ENCODE assay signal across 8 mouse cellular contexts in the genomic region with DNA sequence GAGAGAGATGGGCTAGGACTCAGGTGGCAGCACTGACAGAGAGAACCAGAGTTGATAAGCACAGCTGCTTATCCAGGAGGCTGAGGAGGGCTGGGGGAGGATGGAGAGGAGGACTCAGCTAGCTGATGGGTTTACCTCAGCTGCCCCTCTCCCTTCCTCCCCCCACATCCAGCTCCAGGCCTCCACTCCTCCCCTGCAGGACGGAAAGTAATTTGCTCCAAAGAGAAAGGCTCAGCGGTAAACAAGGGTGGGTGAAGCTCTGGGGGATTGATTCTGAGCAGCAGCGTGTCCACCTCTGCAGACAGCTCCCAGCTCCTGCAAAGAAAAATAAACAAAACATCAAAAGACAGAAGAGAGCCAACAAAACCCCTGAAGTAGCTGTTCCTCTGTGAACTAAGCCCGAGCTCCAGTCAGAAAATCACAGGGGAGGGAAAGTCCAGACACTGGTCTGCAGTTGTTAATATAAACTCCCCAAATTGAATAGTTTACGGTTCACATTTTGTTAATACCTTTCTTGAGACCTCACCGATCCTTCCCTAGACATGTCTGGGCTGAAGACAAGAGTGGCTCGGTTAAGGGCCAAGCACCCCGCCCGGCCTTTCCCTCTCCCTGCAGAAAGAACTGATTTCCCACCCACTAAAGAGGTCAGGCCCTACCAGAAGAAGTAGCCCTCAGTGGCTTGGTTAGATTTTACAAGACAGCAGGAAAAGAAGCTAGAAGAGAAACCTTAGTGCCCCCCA. TPM values are rescaled to one million over a fixed set of nuclear protein-coding genes. Genes with fewer than 3 reads are reported as not detected.
DNase-seq lines count a peak whose midpoint lies in the region; ATAC-seq and TF ChIP-seq lines count a peak whose summit lies in the region.

No protein-coding gene starts in this region.

- peak; percentile 13; the same call in 1 of the 2 replicates for TF ChIP-seq CTCF in lung, embryonic 14.5 days (IDR thresholded peaks at IDR 0.05; ENCODE audit: low read depth)

- peak; percentile 43 for DNase-seq in lung, embryonic 14.5 days
- DNase-seq in lung, postnatal 4 days = no peak
- DNase-seq in intestine, embryonic 14.5 days (ENCODE audit: low spot score) = no peak
- DNase-seq in yolk sac, embryonic 10.5 days (ENCODE audit: low spot score) = peak; percentile 77
- DNase-seq in cerebellum, adult 18-20 months = no peak
- no peak for DNase-seq in thymus, postnatal 10 days (ENCODE audit: low spot score in 2 of 2)

- ATAC-seq in lung, embryonic 14.5 days (ENCODE audit: insufficient read depth) = peak; percentile 51
- peak; percentile 83 for ATAC-seq in forebrain, embryonic 12.5 days (ENCODE audit: low FRiP score)
- 0 out of 2 replicates have a peak, but pooled peaks have one; percentile 23 for ATAC-seq in intestine, embryonic 14.5 days (replicated peaks; ENCODE audit: low FRiP score, low TSS enrichment, low read depth)
- ATAC-seq in megakaryocyte-erythroid progenitor cell, adult 5-6 weeks (replicated peaks; ENCODE audit: low FRiP score, low TSS enrichment, poor library complexity, severe bottlenecking) = 0 out of 2 replicates have a peak, but pooled peaks have one; percentile 48

- no peaks in the 10 kb centered on the region for H3K36me3 ChIP-seq in lung, embryonic 14.5 days (ENCODE audit: insufficient read depth)
- no peaks in the 10 kb centered on the region for H3K36me3 ChIP-seq in forebrain, embryonic 12.5 days (replicated peaks)
- no peaks in the 10 kb centered on the region for H3K36me3 ChIP-seq in intestine, embryonic 14.5 days (ENCODE audit: control insufficient read depth, insufficient read depth, low read length)

- peak overlapping the region; percentile 67 for H3K27ac ChIP-seq in lung, embryonic 14.5 days (ENCODE audit: low read depth)
- peak overlapping the region; percentile 81 for H3K27ac ChIP-seq in forebrain, embryonic 12.5 days
- peak overlapping the region; percentile 47; the same call in 1 of the 2 replicates for H3K27ac ChIP-seq in intestine, embryonic 14.5 days (ENCODE audit: low read depth)

- WGBS in lung, embryonic 14.5 days = 5% methylated on average over 9 of the region's 9 CpGs
- 3% methylated on average over 9 of the region's 9 CpGs for WGBS in forebrain, embryonic 12.5 days
- WGBS in intestine, embryonic 14.5 days = 11% methylated on average over 9 of the region's 9 CpGs

- H3K4me2 ChIP-seq in lung, embryonic 14.5 days = peak overlapping the region; percentile 58
- H3K4me2 ChIP-seq in forebrain, embryonic 12.5 days = no peak overlapping the region
- H3K4me2 ChIP-seq in intestine, embryonic 14.5 days (ENCODE audit: low read length) = no peak overlapping the region

- peaks cover 17% of the 10 kb centered on the region for H3K4me1 ChIP-seq in lung, embryonic 14.5 days (ENCODE audit: insufficient read depth)
- H3K4me1 ChIP-seq in forebrain, embryonic 12.5 days = peaks cover 25% of the 10 kb centered on the region
- H3K4me1 ChIP-seq in intestine, embryonic 14.5 days (replicated peaks; ENCODE audit: control insufficient read depth, insufficient read depth, low read length) = peaks cover 13% of the 10 kb centered on the region

- H3K9ac ChIP-seq in lung, embryonic 14.5 days = no peak overlapping the region
- no peak overlapping the region; the same call in 1 of the 2 replicates for H3K9ac ChIP-seq in forebrain, embryonic 12.5 days
- H3K9ac ChIP-seq in intestine, embryonic 14.5 days (ENCODE audit: low read length) = no peak overlapping the region

- H3K27me3 ChIP-seq in lung, embryonic 14.5 days (ENCODE audit: insufficient read depth, low read length) = no peaks in the 10 kb centered on the region
- no peaks in the 10 kb centered on the region for H3K27me3 ChIP-seq in forebrain, embryonic 12.5 days
- no peaks in the 10 kb centered on the region for H3K27me3 ChIP-seq in intestine, embryonic 14.5 days (replicated peaks; ENCODE audit: control insufficient read depth, insufficient read depth, low read length)

- H3K4me3 ChIP-seq in lung, embryonic 14.5 days (ENCODE audit: low read depth, low read length) = no peak overlapping the region
- no peak overlapping the region for H3K4me3 ChIP-seq in forebrain, embryonic 12.5 days (replicated peaks)
- no peak overlapping the region for H3K4me3 ChIP-seq in intestine, embryonic 14.5 days (ENCODE audit: low read depth, low read length)

- H3K9me3 ChIP-seq in lung, embryonic 14.5 days (ENCODE audit: low read depth, low read length) = no peaks in the 10 kb centered on the region
- no peaks in the 10 kb centered on the region for H3K9me3 ChIP-seq in forebrain, embryonic 12.5 days
- H3K9me3 ChIP-seq in intestine, embryonic 14.5 days (ENCODE audit: control insufficient read depth, low read length) = no peaks in the 10 kb centered on the region

RNA-seq across cellular contexts. Expression of gene Inpp5f, which starts 19.6 kb away (rescaled TPM):
- polyA plus RNA-seq in lung, embryonic 14.5 days (2014; fragmentation: Nextera tagmentation; extraction: Ambion mirVana) = 26.3 and 28.2 TPM in 2 replicates
- 136 and 160 TPM in 2 replicates for polyA plus RNA-seq in forebrain, embryonic 12.5 days (2016; fragmentation: Nextera tagmentation; extraction: Ambion mirVana)
- 33.7 and 33.8 TPM in 2 replicates for polyA plus RNA-seq in intestine, embryonic 14.5 days (2014; fragmentation: Nextera tagmentation; extraction: Ambion mirVana)
- 8.8 and 11.5 TPM in 2 replicates for total RNA-seq in megakaryocyte-erythroid progenitor cell, adult 5-6 weeks (2014; fragmentation: Nextera tagmentation)
- 4.6 and 9.4 TPM in 2 replicates for total RNA-seq in megakaryocyte-erythroid progenitor cell, adult 5-6 weeks (2017)

Comparison
In these comparisons a context has a peak if more than half of its experiments do, and no peak if none do; other contexts are left out.
1. DNase-seq: peak in lung, embryonic 14.5 days (single experiment) and yolk sac, embryonic 10.5 days (single experiment); none in lung, postnatal 4 days (0 of 2), intestine, embryonic 14.5 days (single experiment), cerebellum, adult 18-20 months (0 of 2) and thymus, postnatal 10 days (0 of 2).
2. ATAC-seq: peak in every context shown above with its lines; median percentile 83 in forebrain, embryonic 12.5 days; 51 in lung, embryonic 14.5 days; 48 in megakaryocyte-erythroid progenitor cell, adult 5-6 weeks; 23 in intestine, embryonic 14.5 days.
3. Peak in every context shown above with its lines, with median percentiles within 50 percentile points of each other: H3K27ac ChIP-seq.